ENCODE assay signal across 35 mouse cellular contexts in the genomic region with DNA sequence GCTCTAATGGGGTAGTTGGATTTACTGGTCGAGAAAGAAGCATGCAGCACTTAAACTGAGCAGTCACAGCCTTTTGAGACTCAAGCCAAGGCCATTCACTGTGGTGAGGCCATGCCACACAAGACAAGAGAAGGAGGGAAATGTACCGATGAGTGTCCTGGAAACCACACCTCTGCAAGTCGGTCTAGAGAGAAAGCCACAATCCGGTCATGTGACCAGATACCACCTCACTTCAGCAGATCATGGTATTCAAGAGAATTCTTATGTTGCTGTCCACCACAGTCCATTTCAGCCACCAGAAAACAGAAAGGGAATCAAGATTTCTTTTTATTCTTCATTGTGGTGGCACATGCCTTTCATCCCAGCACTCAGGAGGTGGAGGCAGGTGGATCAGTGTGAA. TPM values are rescaled to one million over a fixed set of nuclear protein-coding genes. Genes with fewer than 3 reads are reported as not detected.
"Had no signal": no experiment of that assay in that cellular context is flagged by ENCODE, and none has a peak within 500 bp of the region (broad histone marks: within the 10 kb centered on the region; RNA-seq: fewer than 3 reads in every experiment).

No protein-coding gene starts in this region.

- DNase-seq: cerebellum, postnatal 10 days; cerebellum, postnatal 14 days; cerebellum, postnatal 25 days; cerebellum, postnatal 36 days; embryo, embryonic 11 days; forebrain, postnatal 0 days; gastrocnemius, adult 2 months; gastrocnemius, postnatal 10 days; gastrocnemius, postnatal 14 days; gastrocnemius, postnatal 25 days; gastrocnemius, postnatal 36 days; heart, adult 11 months; heart, adult 18-20 months; heart, adult 2 months had no signal

- H3K27ac ChIP-seq: embryonic facial prominence, embryonic 10.5 days; embryonic facial prominence, embryonic 12.5 days; embryonic facial prominence, embryonic 13.5 days; embryonic facial prominence, embryonic 15.5 days; forebrain, embryonic 10.5 days; forebrain, embryonic 12.5 days; forebrain, embryonic 13.5 days; gastrocnemius, adult 2 months; heart, adult 2 months; heart, embryonic 10.5 days; heart, embryonic 13.5 days had no signal

- H3K9ac ChIP-seq: embryonic facial prominence, embryonic 12.5 days; embryonic facial prominence, embryonic 13.5 days; embryonic facial prominence, embryonic 15.5 days; forebrain, embryonic 12.5 days; forebrain, embryonic 13.5 days; forebrain, postnatal 0 days; heart, embryonic 12.5 days; heart, embryonic 13.5 days had no signal

- H3K4me1 ChIP-seq: embryonic facial prominence, embryonic 12.5 days had no signal

- H3K36me3 ChIP-seq: embryonic facial prominence, embryonic 10.5 days; embryonic facial prominence, embryonic 12.5 days; embryonic facial prominence, embryonic 13.5 days; embryonic facial prominence, embryonic 15.5 days; forebrain, embryonic 10.5 days; forebrain, embryonic 12.5 days; heart, embryonic 10.5 days; heart, embryonic 12.5 days; heart, embryonic 13.5 days had no signal

- H3K4me2 ChIP-seq: embryonic facial prominence, embryonic 12.5 days; embryonic facial prominence, embryonic 13.5 days; embryonic facial prominence, embryonic 15.5 days; forebrain, embryonic 12.5 days; forebrain, embryonic 13.5 days; heart, embryonic 11.5 days; heart, embryonic 12.5 days; heart, embryonic 13.5 days had no signal

- H3K4me3 ChIP-seq: embryonic facial prominence, embryonic 10.5 days; embryonic facial prominence, embryonic 12.5 days; embryonic facial prominence, embryonic 13.5 days; embryonic facial prominence, embryonic 15.5 days; erythroblast, embryonic 14.5 days; forebrain, embryonic 10.5 days; forebrain, embryonic 12.5 days; forebrain, embryonic 13.5 days; gastrocnemius, adult 2 months; heart, adult 2 months; heart, embryonic 10.5 days; heart, embryonic 12.5 days; heart, embryonic 13.5 days had no signal

- ATAC-seq: forebrain, embryonic 13.5 days; forebrain, embryonic 14.5 days; forebrain, embryonic 16.5 days; forebrain, postnatal 0 days had no signal

- H3K27me3 ChIP-seq: embryonic facial prominence, embryonic 12.5 days; embryonic facial prominence, embryonic 13.5 days; embryonic facial prominence, embryonic 15.5 days; forebrain, embryonic 12.5 days; forebrain, embryonic 13.5 days; heart, embryonic 12.5 days; heart, embryonic 13.5 days had no signal

- H3K9me3 ChIP-seq: embryonic facial prominence, embryonic 10.5 days; embryonic facial prominence, embryonic 12.5 days; embryonic facial prominence, embryonic 13.5 days; embryonic facial prominence, embryonic 15.5 days; forebrain, embryonic 10.5 days; forebrain, embryonic 12.5 days; forebrain, embryonic 13.5 days; heart, embryonic 10.5 days; heart, embryonic 12.5 days; heart, embryonic 13.5 days had no signal

RNA-seq across cellular contexts. Expression of a gene that starts 4.4 kb away (rescaled TPM):
- total RNA-seq: gastrocnemius, adult 2 months; gastrocnemius, adult 8-10 months; gastrocnemius, postnatal 14 days; gastrocnemius, postnatal 36 days had no signal
- polyA plus RNA-seq: cortical plate, adult 2 months; forebrain, embryonic 14.5 days had no signal

RNA-seq across cellular contexts. Expression of a gene that starts 15.6 kb away (rescaled TPM):
- total RNA-seq: gastrocnemius, adult 2 months; gastrocnemius, adult 8-10 months; gastrocnemius, postnatal 10 days; gastrocnemius, postnatal 14 days; gastrocnemius, postnatal 25 days; gastrocnemius, postnatal 36 days had no signal
- polyA plus RNA-seq: embryonic facial prominence, embryonic 11.5 days; embryonic facial prominence, embryonic 12.5 days; embryonic facial prominence, embryonic 13.5 days; embryonic facial prominence, embryonic 14.5 days; forebrain, embryonic 11.5 days; forebrain, embryonic 14.5 days; forebrain, embryonic 16.5 days; heart, embryonic 11.5 days; heart, embryonic 13.5 days had no signal

RNA-seq across cellular contexts. Expression of a gene that starts 19.3 kb away (rescaled TPM):
- total RNA-seq: gastrocnemius, adult 18-20 months; gastrocnemius, adult 2 months; gastrocnemius, postnatal 14 days; gastrocnemius, postnatal 25 days; gastrocnemius, postnatal 36 days; heart, adult 18-20 months; heart, adult 2 months; heart, adult 8-10 months had no signal
- polyA plus RNA-seq: heart, adult 2 months had no signal
